Mouse (Mus musculus) testis, postnatal 10 days (tissue): ENCODE data around the gene Sdf2l1.
"Not testable (repeated sequence)": the region's sequence is repeated elsewhere in the genome, so short reads cannot be mapped to it uniquely, and the experiment has no call there.

Source experiments
- DNase-seq: peaks from one replicate; pipeline ENCODE4 v3.0.0; 2021; ENCODE audit warnings: low spot score

Sdf2l1 gene

DNA sequence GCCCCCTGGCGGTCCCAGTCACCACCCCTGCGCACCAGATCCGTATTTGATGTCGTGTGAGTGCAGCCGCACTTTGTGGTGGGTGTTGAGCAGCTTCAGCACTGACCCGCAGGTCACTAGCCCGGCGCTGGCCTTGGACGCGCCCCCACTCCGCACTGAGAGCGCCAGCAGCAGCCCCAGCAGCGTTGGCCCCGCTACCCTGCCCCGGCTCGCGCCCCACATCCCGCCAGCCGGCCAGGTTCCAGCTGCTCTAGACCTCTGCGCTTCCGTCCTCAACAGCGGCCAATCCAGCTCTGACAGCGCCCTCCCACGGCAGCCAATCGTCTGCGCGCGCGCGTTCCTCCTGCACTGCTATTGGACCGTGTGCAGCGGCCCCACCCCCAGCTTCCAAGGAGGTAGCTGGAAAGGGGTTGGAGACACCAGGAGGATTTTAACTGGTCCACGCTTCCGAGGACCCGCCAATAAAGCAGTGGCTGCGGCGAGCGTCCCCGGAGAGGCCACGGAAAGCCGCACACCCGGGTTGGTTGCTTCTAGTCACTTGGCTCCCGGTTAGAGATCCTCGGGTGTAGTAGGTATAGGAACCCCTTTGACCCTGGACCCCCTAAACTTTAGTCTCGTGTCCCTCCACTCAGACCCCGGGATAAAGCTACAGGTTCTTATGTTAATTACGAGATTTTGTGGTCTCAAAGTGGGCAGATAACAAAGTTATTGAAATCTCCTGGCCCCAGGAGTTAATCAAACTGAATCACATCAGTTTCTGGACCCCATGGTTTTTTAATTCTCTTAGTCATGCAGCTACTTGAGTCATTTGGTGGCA is at the start of gene Sdf2l1:
Gene Sdf2l1, minus strand, starts transcription at position 295 of the 817 bp plus-strand sequence.
- peak; percentile 98 for DNase-seq

DNA sequence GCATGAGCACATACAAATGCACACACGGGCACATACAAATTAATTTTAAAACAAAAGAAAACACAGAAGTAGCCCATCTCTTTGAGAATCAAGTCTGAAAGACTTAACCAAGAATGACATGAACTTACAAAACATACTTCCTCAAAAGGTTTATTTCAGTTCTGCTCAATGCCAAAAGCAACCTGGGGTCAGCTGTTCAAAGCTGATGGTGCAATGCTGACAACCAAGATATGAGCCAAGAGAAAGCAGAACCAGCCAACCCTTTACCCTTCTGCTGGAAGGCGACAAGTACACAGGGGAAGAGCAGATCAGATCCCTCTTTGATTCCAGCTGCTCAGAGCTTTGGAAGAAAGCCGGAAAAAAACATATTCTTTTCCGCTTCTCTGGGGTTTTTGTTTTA is 49.2 kb upstream of the Sdf2l1 start:
- no peak for DNase-seq

DNA sequence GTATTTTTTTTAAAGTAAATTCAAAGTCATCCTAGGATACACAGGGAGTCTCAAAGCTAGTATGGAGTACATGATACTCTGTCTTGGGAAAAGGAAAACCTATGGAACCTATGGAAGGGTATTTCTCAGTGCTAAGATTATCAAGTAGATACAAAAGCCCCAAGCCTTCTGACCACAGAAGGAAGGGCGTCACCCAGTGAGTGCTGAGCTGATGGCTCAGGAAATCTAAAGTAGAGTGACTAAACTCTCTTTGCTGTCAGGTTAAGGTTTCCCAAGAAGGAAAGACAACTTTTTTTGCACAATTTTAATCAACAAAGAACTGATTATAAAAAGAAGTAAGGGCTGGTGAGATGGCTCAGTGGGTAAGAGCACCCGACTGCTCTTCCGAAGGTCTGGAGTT is 47.5 kb upstream of the Sdf2l1 start:
- no peak for DNase-seq

DNA sequence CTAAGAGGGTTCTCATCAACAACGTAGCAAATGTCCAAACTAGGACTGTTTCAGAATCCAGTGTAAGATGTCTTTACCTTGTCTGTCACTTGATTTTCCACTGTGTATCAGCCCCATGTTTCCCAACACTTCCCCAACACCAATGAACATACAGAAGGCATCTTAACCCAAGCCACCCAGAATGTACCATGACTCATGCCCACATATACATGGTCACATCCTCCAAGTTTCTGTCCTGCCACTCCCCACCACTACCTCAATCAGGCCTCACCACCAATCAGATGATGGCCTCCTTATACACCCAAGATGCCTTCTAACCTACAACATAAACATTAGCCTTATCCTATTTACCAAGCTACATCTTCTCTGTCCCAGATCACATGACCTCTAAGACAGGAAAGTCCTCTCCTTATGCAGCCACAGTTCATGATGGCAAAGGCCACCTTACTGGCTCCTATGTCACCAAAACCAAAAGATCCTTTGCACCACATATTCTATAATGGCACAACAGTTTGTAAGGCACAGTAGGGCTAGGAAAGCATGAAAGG is 45.5 kb upstream of the Sdf2l1 start:
- DNase-seq, result no peak

DNA sequence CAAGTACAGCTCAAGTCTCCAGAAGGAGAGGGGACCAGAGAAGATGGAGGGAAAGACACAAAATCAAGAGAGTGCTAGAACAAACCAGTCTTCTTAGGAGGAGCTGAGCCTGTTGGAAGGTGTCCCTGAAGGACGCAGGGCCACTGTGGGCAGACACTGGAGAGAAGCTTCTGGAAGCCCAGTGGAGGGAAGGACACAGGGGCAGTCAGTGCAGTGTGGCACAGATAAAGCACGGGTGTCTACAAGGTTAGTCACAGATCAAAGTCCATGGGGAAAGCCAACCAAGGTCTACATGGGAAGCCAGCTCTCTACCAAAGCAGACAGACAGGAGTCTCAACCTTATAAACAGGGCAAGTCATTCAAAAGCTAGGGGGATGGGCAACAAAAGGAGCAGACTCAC is 43.6 kb upstream of the Sdf2l1 start:
- no peak for DNase-seq

DNA sequence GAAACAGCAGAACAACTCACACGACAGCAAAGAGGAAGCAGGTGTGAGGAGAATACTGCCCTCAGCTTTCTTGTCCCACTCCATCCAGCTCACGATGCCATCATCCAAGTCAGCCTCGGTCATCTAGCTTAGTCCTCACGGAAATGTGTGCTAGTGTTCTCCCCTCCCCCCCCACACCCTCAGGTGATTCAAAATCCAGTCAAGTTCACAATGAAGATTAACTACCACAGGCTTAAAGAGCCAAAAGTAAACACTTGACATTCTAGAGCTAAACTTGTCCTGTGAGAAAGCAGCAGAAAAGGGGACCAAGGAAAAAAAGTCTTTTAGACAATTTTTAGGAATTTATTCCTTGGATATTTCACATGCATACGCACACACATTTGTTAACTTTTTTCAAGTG is 35.9 kb upstream of the Sdf2l1 start:
- DNase-seq, result no peak

DNA sequence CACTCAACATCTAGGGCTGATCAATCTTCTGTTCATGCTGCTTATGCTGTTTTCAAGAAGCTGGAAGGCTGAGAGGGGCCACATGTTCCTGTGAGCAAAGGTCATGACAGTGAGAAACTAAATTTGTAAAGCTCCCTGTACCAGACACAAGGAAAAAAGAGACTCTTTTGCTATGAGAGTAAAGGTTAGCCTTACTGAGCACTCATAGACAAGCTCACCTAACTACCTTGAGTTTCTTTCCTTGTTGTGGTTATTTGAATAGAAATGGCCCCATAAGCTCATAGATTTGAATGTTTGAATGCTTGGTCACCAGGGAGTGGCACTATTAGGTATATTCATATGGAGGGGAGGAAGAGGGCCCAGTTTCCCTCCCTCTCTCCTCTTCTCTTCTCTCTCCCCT is 35.0 kb upstream of the Sdf2l1 start:
- DNase-seq, result no peak

DNA sequence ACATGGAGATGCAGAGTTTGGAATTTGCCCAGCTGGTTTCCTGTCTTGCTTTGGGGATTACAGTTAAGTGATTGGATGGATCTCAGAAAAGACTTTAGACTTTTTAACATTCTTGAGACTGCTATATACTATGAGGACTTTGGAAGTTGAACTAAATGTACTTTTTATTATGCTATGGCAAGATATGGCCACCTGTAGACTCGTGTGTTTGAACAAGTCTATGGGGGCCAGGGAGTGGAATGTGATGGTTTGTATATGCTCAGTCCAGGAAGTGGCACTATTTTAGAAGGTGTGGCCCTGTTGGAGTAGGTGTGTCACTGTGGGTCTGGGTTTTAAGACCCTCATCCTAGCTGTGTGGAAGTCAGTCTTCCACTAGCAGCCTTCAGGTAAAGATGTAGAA is 33.3 kb upstream of the Sdf2l1 start:
- DNase-seq, result not testable (repeated sequence)

DNA sequence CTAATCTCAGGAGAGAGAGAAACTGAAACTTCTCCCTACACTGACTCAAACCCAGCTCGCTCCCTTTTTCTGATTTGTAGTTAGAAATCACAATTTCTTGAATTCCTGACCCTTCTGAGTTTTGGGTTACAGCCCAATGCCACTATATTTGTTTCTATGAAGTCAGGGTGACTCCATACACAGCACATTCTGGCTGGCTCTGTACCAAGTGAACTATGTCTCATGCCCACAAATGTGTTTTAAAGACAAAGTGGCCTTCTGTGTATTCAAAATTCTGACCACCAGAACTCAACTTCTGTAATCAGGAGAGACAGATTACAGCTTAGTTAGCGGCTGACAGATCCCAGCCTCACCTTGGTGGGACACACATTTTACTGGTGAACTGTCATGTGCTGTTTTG is 22.2 kb upstream of the Sdf2l1 start:
- no peak for DNase-seq

DNA sequence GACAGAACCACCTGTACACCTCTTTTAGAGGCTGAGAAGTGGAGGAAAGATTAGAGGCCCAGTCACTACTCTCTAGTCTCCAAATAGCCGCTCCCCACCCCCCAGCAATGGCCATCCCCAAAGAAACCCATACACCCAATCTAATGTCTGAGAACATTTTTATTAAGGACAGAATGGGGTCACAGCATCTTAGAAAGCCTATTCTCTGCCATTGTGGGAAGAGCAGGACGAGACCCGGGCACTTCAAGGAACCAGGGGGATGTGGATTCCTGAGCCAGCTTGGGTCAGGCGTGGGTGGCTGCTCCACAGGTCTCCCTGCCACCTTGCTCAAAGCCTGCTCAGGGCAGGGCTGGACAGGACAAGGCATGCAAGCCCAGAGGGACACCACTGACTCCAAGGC is 19.7 kb upstream of the Sdf2l1 start:
- DNase-seq, result no peak

DNA sequence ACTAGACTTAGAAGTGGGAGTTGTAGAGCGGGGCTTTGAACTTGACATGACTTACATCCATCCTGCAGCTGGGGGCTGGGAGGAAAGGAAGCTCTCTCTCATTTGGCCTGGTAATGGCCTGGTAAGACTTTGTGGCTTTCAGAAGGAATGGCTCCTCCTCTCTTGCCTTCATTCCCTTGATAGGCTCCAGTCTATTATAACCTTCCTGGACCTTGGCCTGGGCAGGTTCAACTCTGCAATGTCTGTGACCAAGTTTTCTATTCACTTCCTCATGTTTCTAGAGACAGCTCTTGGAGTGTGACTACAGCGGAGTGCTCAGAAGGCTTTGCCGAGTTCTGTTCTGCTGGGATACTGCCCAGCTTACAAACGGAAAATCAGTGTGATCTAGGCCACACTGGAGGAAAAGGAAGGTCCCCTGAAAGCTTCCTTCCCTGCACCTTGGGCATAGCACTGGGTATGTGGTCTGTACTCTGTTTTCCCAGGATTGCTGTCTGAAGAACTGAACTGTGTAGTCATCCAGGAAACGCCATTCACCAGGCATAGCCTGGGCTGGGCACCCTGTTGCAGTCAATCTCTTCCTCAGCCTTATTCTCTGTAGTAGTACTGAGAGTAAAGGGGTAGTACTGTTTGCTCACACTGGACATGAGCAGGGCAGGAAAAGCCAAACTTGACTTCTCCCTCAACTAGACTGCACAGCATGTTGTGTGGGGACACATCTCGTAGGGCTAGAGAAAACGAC is 18.5 kb upstream of the Sdf2l1 start:
- DNase-seq, result no peak

DNA sequence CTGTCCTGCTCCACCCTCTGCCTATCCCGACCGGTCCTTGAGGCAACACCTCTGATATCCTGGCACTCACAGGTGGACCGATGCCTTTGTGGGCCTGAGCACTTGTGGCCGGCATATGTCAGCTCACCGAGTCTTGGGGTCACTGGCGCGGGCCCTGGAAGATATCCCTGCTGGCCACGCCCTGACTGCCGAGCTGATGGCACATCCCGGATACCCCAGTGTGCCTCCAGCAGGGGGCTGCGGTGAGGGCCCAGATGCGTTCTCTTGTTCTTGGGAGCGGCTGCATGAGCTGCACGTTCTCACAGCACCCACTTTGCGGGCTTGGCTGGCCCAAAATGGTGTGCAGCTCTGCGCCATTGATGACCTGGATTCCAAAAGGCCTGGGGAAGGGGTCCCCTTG is 15.9 kb upstream of the Sdf2l1 start:
- DNase-seq, result peak; percentile 64

DNA sequence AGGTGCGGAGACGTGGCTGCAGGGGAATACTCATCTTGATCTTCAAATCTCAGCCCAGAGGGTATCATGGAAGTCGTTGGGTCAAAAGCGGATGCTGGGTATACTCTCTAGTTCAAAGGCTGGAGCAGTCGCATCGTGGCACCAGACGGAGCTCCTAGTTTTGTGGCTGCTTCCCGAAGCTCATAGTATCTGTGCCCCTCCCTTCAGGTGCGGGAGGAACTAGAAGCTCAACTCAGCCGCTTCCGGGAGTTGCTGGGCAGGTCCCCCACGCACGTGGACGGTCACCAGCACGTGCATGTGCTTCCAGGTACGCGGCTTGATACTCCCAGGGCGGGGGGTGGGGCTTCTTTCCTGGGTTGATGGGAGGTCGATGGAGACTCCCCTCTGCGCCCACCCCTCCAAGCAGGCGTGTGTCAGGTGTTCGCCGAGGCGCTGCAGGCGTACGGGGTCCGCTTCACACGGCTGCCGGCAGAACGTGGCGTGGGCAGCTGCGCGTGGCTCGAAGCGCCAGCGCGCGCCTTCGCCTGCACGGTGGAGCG is 15.3 kb upstream of the Sdf2l1 start:
- peak; percentile 49 for DNase-seq

DNA sequence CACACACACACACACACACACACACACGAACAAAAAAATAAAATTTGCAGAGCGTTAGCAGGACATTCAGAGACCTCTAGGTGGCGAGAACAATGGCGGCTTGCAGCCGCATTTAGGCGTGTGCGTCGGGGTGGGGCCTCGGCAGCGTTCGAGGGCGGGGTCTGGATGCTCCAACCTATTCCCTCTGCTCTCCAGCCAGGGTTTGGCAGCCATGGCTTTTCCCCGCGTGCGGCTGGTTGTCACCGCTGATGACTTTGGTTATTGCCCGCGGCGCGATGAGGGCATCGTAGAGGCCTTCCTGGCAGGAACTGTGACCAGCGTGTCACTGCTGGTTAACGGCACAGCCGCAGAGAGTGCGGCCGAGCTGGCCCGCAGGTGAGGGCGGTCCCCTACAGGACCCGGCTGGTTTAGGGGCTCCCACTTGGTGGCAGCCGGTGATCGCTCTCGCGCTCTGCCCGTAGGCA is 14.6 kb upstream of the Sdf2l1 start, which contains the start of gene Ccdc116:
Gene Ccdc116, minus strand, starts transcription at position 458 of the 464 bp plus-strand sequence.
- peak; percentile 86 for DNase-seq

DNA sequence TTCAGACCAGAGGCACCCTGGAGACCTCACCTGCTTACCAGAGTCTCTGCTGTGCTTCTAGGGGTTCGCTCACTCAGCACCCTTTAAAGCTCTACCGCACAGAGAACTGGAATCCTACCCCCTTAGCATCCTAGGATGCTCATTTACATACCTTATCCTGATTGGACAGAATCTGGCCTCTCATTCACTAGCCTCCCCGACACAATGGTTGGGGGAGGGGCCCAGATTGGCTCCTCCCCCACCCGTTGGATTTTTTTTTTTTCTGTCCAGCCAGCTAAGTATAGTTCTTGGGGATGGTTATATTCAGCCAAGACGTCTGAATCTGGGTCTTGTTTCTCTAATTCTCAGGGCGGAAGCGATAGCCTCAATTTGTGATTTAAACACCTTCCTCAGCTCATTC is 12.2 kb upstream of the Sdf2l1 start, which contains the start of gene Ydjc:
Gene Ydjc, plus strand, starts transcription at position 283 of the 400 bp plus-strand sequence.
- no peak for DNase-seq

DNA sequence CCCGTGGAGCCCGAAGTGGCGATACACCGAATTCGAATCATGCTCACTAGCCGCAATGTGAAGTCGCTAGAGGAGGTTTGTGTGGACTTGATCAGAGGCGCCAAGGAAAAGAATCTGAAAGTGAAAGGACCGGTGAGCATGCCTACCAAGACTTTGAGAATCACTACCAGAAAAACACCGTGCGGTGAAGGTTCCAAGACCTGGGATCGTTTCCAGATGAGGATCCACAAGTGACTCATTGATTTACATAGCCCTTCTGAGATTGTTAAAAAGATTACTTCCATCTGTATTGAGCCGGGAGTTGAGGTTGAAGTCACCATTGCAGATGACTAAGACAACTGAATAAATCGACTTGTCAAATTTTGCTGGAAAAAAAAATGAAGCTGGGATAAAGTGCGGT is 5.2 kb upstream of the Sdf2l1 start:
- DNase-seq, result no peak

DNA sequence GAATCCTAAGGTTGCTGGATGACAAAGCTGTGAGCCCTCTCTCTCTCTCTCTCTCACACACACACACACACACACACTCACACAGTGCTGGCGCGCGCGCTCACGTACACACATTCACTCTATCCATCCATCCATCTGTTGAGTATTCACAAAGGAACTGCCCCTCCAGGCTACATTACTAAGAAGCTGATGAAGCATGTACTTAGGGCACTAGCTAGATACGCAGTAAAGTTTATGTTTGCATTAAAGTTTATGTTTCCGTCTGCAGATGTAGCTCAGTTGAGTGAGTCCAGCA is 670 bp upstream of the Sdf2l1 start:
- DNase-seq, result no peak

DNA sequence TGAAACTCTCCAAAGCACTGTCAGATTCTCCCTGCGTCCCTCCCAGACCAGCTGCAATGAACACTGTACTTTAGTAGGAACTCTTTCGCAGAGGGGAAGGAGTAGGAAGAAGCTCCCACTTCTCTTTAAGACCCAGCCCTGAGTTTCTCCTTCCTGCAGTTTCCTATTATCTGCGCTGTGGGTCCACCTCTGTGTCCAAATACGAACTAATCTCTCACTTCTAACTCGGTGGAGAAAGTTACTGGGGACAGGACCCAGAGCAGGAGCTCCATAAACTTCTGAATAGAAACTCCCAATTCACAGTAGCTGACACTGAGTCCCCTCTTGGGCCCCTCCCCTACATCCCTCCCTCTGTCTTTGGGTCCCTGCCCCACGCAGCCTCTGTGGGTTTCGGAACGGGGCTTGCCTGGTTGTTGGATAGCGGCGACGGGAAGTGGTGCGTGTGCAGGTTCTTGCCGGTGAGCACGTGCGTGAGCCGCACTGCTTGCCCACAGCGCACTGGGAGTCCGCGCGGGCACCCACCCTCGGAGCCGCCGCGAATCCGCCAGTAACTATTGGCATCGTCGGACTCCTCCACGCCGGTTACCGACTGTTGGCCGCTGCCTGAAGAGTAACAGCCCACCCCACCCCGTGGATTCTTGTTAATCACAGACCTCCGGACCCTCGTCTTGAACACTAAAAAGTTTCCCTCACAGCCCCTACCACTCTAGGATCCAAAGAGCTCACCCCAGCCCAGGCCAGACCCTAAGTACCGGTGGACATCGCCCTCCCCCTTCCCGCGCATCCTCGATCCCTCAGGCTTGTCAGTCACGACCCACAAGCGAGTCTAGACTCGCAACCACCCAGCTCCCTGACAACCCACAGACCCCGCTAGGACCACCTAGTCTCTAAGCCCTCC is 743 bp downstream of the Sdf2l1 start:
- DNase-seq, result peak; percentile 50

DNA sequence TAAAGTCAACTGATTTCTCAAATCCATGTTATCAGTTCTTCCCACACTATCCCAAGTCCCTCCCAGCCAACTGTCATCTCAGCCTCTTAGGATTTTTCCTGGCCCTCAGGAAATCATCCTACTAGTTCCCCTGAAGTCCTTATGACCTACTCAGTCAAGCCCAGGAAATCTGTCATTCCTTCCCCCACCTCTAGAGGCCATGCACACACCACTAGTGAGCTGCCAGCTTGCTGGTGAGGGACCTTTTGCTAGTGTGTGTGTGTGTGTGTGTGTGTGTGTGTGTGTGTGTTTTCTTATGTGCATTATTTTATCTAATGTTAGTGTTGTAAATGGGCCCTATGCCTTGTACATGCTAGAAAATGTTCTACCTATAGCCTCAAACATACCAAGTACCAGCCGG is 4.9 kb downstream of the Sdf2l1 start:
- peak; percentile 48 for DNase-seq

DNA sequence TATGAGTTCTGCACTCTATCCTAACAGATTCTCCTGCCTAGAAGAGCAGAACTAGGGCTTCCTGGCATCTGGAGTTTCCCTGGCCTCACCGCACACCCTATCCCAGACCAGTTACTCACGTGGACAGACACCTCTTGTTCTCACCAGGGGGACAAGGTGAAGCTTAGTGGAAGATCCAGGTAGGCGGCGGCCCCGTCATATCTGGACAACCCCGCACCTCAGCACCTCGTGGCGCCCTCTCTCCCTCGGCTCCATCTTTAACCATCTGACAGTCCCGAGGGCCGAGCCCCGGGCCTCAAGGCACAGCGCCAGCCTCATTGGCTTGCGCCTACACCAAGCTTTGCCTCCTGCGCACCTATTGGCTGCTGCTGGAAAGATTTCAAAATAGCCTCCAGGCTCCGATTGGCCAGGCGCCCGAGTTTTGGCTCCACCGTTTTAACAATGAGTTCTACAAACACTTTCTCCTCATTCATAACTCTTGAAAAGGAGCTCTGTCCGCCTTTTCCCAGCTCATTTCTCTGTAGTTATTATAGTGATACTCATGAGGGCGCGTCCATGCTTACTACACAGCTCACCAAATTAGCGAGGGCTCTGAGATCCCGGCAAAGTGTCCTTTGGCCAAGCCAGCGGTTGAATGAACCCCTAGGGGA is 7.2 kb downstream of the Sdf2l1 start, which contains the start of gene 2610318N02Rik:
Gene 2610318N02Rik, minus strand, starts transcription at position 297 of the 650 bp plus-strand sequence.
- DNase-seq, result peak; percentile 78
